Mouse (Mus musculus): ENCODE measurements at regions not wholly inside any gene's neighbourhood (a gene's known extent, or its start where the extent isn't known, plus 50 kb on each side); places are given as distances from the start of the nearest gene placed in this dataset.

- TF ChIP-seq POLR2A (IDR thresholded peaks at IDR 0.05; ENCODE audit: low read depth, low read length) (no peak), CTCF (conservative IDR thresholded peaks at IDR 0.05; ENCODE audit: insufficient read depth, insufficient read length, low read depth, low read length) (no peak)
These were observed 209.3 kb upstream of the Cited2 start for GRCm38 (mm10) chr10:17513756-17514155.

Data from kidney, adult 2 months (tissue).